Mouse (Mus musculus): ENCODE measurements around the gene Rabl6.
A peak's percentile ranks its signal among the peaks of the same experiment; 100 is the strongest.
"Not testable (repeated sequence)": the region's sequence is repeated elsewhere in the genome, so short reads cannot be mapped to it uniquely, and the experiment has no call there.

Rabl6 gene

GRCm38 (mm10) chr2:25574579-25575431, 33.5 kb downstream of the Rabl6 start, which contains the start of the genes Mamdc4 and Phpt1:
TSS of gene Mamdc4 (minus strand) at chr2:25574845.
TSS of gene Phpt1 (minus strand) at chr2:25575224.
- DNase-seq: peak; percentile 97

DNA sequence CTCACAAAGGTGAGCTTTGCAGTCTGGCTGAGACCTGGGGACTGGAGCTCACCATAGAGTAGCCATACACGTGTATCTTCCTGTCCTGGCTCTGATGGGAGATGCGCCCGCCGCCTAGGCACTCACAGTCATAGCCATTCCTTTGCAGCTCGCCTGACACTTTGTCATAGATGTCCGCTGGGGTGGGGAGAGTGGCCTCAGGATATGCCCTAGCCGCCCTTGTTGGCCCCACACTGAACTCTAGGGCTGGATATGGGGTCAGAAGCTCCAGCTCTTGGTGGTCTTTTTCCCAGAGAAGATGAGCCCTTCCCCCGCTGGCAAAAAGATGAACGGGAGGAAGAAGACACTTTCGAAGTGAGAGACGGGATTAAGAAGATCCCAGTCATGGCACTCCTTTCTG, 34.2 kb downstream of the Rabl6 start:
- DNase-seq: no peak

DNA sequence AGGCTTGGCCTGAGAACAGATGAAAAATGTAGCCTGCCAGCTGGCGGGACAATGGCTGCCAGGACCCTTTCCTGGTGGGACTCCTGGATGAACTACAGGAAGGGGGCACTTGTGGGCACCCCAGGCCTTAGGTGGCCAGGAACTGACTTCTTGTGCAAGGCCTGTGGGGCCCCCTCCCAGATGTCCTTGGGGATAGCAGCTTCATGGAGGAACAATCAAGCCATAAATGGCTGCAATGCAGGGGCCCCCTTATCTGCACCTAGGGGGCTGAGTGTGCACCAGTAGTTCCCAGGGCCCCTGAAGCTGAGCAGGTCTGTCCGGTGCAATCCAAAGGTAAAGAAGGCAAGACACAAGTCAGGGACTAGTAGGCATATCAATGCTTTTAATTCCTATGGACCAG, 35.3 kb downstream of the Rabl6 start:
- no peak for DNase-seq

DNA sequence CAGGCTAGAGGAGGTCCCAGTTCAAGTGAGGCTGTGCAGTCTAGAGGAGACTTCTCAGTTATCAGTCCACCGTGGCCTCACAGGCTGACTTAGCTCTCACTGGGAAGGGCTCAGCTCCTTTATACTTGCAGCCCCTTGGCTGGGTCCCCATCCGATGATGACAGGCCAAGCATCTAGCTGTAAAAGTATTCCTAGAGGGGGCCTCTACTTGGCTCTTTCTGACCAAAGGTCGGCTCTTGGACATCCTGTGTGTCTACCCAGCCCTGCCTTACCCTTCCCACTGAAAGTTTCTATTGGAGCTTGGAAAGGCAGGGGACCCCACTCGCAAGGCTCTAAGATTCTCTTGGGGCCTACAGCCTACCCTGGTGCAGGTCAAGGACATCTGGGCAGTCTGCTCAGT, 37.1 kb downstream of the Rabl6 start:
- no peak for DNase-seq

- DNase-seq: no peak
Observed at GRCm38 (mm10) chr2:25569323-25569722, 39.0 kb downstream of the Rabl6 start.

DNA sequence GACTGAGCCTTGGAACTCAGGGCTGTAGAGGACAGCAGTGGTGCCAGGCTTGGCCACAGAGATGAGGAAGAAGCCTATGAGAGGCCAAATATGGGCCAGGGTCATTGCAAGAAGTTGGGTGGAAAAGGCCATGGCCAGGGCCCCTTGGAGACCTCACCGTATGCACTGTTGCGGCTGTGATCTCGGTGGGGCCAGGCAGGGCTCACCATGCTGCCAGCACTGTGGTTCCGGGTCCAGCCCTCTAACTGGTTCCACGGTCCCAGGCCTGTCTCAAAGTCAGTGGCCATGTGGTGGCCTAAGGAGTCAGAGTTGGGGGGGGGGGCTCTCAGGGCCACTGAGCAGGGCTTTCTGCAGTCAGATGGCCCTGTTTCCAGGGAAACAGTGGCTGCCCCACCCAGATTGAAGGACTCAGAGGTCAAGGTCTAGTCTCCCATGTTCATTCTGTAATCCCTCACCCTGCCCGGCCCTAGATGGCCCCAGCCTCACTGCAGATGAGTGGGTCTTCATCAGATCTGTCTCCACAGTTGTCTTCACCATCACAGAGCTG, 39.8 kb downstream of the Rabl6 start:
- DNase-seq: no peak

DNA sequence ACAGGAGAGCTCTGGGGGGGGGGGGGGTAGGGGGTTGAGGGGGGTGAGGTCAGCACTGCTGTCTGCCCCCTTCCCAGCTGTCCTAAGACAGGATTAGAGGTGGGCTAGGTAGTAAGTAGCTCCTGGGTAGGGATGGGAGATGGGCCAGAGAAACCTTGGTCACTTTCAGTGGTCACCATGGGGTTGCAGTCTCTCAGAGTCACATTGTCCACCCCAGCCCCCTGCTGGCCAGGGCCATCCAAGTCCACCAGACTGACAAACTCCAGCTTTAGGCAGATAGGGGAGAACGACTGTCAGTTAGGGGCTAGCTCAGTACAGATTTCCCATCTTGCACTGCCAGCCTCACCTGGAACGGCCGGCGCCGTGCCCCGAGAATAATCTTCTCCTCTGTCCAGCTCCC, 41.8 kb downstream of the Rabl6 start:
- DNase-seq: no peak

DNA sequence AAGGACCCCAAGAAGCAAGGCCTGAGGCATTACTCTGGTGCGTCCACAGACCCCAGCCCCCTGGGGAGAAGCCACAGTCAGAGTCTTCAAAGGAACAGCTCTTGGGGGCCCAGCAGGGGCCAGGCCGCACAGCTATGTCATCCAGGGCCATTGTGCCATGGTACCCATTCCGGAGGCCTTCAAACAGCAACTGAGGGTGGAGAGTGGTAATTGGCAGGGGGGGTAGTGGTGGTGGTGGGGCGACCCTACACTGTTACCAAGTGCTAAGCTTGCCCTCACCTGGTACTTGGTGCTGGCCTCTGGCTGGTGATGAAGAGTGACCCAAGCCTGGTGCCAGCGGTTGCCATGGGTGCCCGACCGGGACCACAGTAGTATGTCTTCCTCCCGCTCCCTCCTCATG, 42.6 kb downstream of the Rabl6 start:
- no peak for DNase-seq

GRCm38 (mm10) chr2:25561946-25562345, 46.4 kb downstream of the Rabl6 start:
- DNase-seq: no peak

DNA sequence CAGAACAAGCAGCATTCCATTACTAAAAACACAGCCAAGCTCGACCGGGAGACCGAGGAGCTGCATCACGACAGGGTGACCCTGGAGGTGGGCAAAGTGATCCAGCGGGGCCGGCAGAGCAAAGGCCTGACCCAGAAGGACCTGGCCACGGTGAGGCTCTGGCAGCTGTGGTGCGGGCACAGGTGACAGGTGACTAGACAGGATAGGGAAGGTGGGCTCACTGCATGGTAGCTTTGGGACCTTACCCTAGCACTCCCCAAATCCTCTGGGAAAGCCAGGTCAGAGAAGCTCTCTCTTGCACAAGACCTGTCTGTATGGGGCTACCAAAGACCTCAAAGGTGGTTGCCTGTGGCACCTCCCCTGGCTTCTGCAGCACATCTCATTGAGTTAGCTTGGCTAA, 47.8 kb downstream of the Rabl6 start:
- DNase-seq: no peak

GRCm38 (mm10) chr2:25558774-25559173, 49.5 kb downstream of the Rabl6 start:
- DNase-seq: no peak

DNA sequence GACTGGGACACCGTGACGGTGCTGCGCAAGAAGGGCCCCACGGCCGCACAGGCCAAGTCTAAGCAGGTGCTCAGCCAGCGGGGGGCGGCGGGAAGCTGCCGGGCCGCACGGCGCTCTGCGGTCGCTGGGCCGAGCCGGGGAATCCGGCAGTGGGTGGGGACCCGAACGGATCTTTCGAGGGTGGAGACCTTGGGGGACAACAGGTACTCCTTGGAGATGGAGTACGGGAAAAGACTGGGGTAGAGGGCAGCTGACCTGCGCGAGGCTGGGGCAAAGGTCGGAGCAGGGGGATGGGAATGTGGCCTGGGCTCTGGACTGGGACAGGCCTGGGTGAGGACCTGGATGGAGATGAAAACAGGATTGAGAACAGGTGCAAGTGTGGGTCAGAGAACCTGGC, 50.4 kb downstream of the Rabl6 start:
- no peak for DNase-seq

- DNase-seq: peak; percentile 94
Observed at GRCm38 (mm10) chr2:25557221-25557963, 50.9 kb downstream of the Rabl6 start, which contains the start of gene Edf1. TSS of gene Edf1 (plus strand) at chr2:25557847.

DNA sequence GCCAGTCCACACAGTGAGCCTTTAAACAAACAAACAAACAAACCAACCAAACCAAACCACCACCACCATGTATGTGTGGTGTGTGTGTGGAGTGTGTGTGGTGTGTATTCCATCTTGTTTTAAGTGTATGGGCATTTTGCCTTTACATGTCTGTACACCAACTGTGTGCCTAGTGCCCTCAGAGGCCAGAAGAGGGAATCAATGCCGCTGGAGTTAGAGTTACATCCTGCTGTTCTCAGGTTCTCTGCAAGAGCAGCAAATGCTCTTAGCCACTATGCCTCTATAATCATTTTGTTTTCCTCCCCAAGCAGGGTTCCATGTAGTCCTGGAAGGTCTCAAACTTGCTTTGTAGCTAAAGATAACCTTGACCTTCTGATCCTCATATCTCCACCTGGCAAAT, 52.0 kb downstream of the Rabl6 start:
- no peak for DNase-seq

- not testable (repeated sequence) for DNase-seq
Observed at GRCm38 (mm10) chr2:25555479-25555878, 52.8 kb downstream of the Rabl6 start.

DNA sequence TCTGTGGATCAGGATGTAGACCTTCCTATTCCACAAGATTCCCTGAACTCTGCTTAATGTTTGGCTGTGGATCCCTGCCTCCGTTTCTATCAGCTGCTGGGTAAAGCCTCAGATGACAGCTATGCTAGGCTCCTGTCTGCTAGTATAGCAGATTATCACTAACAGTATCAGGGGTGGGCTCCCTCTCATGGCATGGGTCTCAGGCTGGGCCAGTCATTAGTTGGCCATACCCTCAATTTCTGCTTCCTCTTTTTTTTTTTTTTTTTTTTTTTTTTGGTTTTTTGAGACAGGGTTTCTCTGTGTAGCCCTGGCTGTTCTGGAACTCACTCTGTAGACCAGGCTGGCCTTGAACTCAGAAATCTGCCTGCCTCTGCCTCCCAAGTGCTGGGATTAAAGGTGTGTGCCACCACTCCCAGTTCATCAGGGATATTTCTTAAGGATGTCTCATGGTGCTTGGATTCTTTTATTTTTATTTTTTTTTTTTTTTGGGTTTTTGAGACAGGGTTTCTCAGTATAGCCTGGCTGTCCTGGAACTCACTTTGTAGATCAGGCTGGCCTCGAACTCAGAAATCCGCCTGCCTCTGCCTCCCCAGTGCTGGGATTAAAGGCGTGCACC, 55.0 kb downstream of the Rabl6 start:
- not testable (repeated sequence) for DNase-seq

DNA sequence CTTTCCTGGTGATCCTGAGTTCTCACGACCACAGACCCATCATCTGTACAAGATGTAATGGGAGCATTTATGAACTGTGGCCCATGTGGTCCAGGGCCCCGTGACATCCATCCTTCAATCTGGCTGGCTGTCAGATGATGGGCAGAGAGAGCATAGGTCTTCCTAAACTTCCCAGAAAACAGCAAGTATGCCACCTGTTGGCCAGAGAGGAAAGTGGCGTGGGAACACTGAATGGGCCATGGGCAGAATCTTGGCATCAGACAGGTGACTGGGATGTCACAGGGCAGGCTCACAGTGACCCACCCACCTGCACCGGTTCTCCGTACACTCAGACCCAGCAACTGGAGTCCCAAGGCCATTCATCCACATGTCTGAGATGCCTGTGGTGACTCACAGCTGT, 57.1 kb downstream of the Rabl6 start:
- peak; percentile 72 for DNase-seq

- peak; percentile 80 for DNase-seq
Observed at GRCm38 (mm10) chr2:25549021-25549991, 59.0 kb downstream of the Rabl6 start.

DNA sequence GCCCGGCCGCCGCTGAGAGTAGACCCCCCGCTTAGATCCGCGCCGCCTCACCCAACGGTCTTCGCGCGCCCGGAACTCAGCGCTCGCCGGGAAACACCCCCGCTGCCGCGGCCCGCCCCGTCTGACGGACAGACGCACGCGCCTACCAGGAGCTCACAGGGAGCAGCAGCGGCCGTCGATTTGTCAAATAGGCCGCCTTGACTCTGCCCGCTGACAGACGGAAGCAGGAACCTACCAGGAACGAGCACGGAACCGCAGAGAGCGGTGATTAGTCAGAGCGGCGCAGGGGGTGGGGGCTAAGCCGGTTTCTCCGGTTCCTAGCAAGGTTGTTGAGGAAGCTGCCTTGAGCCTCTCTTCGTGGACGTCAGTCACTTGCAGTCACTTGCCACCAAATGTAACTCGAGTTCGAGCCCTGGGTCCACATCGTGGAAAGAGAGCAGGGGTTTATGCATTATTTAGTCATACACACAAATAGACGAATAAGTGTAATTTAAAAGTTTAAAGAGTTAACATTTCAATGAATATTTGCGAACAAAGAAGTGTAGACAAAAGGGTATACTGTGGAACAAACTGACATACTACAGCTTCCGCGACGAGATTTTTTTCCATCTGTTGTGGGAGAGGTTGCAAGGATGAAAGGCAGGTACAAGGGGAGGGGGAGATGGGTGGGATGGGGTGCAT, 61.4 kb downstream of the Rabl6 start, which contains the start of gene Traf2:
Traf2 (minus strand) TSS at position 130 of the 681 bp plus-strand sequence.
- DNase-seq: peak; percentile 98

DNA sequence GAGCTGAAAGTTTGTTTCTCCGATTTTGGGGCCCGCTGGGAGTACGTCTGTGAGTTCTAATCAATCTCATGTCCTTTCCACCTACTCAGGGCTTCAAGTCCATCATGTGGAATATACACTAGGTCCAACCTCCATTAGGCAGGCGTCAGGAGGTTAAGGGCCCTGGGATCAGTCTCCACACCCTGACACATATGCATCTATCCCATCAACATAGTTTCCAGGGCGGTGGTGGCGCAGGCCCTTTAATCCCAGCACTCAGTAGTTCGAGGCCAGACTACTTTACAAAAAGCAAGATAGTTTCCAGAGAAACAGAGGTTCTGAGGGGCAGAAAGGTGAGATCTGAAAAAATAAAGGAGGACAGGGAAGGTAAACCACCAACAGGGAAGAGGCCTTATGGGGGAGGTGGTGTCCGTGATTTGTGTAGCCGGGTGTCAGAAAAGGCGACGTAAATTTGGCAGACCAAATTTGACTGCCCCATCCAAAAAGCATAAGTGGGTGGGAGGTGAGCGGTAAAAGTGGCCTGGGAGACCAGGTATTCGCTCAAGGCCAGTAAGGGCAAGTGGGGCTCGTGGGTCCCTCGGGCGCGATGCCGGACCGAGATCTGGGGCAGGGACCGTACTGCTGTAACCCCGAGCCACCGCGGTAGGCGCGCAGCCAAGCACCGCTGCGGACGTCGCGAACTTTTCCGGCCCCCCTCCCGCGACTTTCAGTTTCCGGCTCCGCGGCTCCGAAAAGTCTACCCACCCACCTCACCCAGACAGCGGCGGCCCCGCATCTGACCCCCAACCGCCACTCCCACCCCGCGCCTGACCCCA, 62.1 kb downstream of the Rabl6 start:
- no peak for DNase-seq

Measured in thymus, postnatal 25 days (tissue).